Mouse (Mus musculus) midbrain, embryonic 13.5 days (tissue): ENCODE results near the gene Gm20852. TPM values are rescaled to one million over a fixed set of nuclear protein-coding genes. Genes with fewer than 3 reads are reported as not detected.
"Not testable (repeated sequence)": the region's sequence is repeated elsewhere in the genome, so short reads cannot be mapped to it uniquely, and the experiment has no call there.

Experiments
- ATAC-seq: fragments of 200-750 bp; cut with Nextera tagmentation; 2 replicates; pipeline ENCODE4 v1.8.0; 2017; ENCODE audit warnings: mild to moderate bottlenecking, moderate TSS enrichment, moderate library complexity
- H3K27ac ChIP-seq: fragments of 300-500 bp; sonication (generic); 2 replicates; pipeline ENCODE4 v1.5.1; 2015; ENCODE audit warnings: inconsistent platforms, mild to moderate bottlenecking, moderate library complexity
- H3K27me3 ChIP-seq: fragments of 300-500 bp; sonication (generic); 2 replicates; pipeline ENCODE4 v1.6.1; 2015; ENCODE audit warnings: mild to moderate bottlenecking, inconsistent platforms
- H3K36me3 ChIP-seq: fragments of 300-500 bp; sonication (generic); 2 replicates; pipeline ENCODE4 v1.6.1; 2015; ENCODE audit warnings: mild to moderate bottlenecking, inconsistent platforms
- H3K4me1 ChIP-seq: fragments of 300-500 bp; sonication (generic); replicated peaks from 2 replicates; pipeline ENCODE4 v1.6.1; 2015; ENCODE audit warnings: inconsistent platforms
- H3K4me2 ChIP-seq: fragments of 300-500 bp; sonication (generic); replicated peaks from 2 replicates; pipeline ENCODE4 v1.6.1; 2015; ENCODE audit warnings: moderate library complexity, mild to moderate bottlenecking, inconsistent platforms
- H3K4me3 ChIP-seq: fragments of 300-500 bp; sonication (generic); replicated peaks from 2 replicates; pipeline ENCODE4 v1.5.1; 2015; ENCODE audit warnings: mild to moderate bottlenecking, inconsistent platforms
- H3K9ac ChIP-seq: fragments of 300-500 bp; sonication (generic); replicated peaks from 2 replicates; pipeline ENCODE4 v1.6.1; 2015; ENCODE audit warnings: mild to moderate bottlenecking, inconsistent platforms
- H3K9me3 ChIP-seq: fragments of 300-500 bp; sonication (generic); 2 replicates; pipeline ENCODE4 v1.6.1; 2016; ENCODE audit warnings: mild to moderate bottlenecking, inconsistent platforms
- WGBS: fragments of 180-500 bp; shearing (Covaris S2); methylation state at CpG from one replicate; pipeline ENCODE4 v1.1.7; 2015; 5-methylcytosine and 5-hydroxymethylcytosine counted together
- polyA plus RNA-seq: library from polyadenylated mRNA; unstranded; fragments of >200 nt; fragmentation: Nextera tagmentation; extraction: Ambion mirVana; gene quantifications from 2 replicates; pipeline ENCODE4 v1.2.1, GENCODE M21; 2015

Gm20852 gene
- not detected in 2 replicates for polyA plus RNA-seq

GRCm38 (mm10) chrY:66742023-66742422 lies at the start of gene Gm20852:
Gm20852 (minus strand) TSS chrY:66742123.
- H3K36me3 ChIP-seq, H3K27me3 ChIP-seq, H3K4me2 ChIP-seq, H3K4me3 ChIP-seq, H3K27ac ChIP-seq, ATAC-seq, H3K9ac ChIP-seq, H3K9me3 ChIP-seq, H3K4me1 ChIP-seq: not testable (repeated sequence)
- WGBS: no CpG with 5 or more reads among the region's 4 CpGs
